Mouse (Mus musculus) urinary bladder, postnatal 4 days (tissue): ENCODE results near the gene Acadl.

Experiments used
- DNase-seq, 2 experiments: peaks; one replicate each; pipeline ENCODE4 v3.0.0; 2021 to 2022; ENCODE audit warnings: low spot score in 2 of 2

Gene Acadl

DNA sequence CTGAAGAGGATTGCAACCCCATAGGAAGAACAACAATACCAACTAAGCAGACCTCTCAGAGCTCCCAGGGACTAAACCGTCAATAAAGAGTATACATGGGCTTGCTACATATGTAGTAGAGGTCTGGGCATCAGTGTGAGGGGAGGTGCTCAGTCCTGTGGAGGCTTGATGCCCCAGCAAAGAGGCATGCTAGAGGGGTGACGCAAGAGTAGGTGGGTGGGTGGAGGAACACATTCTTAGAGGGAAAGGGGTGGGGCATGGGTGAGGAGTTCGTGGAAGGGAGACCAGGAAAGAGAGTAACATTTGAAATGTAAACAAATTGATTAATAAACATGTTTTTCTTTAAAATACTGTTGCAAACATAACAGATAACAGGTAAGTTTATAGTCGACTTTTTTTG lies 82.0 kb downstream of the Acadl start:
- no peak for DNase-seq
